In the genomic region with DNA sequence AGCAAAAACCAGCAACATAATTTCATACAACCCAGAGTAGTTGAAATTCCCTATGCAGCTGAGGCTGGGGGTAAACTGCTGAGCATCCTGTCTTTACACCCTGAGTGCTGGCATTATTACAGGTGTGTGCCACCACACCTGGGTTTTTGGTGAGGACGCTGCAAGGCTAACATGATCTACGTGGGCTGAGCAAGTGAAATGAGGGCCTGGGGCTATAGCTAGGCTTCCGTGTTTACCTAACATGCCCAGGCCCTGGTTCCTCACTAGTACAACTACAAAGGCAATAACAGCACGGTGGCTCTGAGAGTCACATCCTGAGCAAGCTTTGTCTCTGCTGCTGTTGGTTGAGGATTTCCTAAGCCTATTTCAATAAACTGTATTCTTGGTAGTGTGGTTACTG, we compare ENCODE assay signal across 13 mouse cellular contexts. TPM values are rescaled to one million over a fixed set of nuclear protein-coding genes. Genes with fewer than 3 reads are reported as not detected.
"Had no signal": no experiment of that assay in that cellular context is flagged by ENCODE, and none has a peak within 500 bp of the region (broad histone marks: within the 10 kb centered on the region; RNA-seq: fewer than 3 reads in every experiment).

No protein-coding gene starts in this region.

- H3K9ac ChIP-seq: neural tube, embryonic 13.5 days; neural tube, embryonic 15.5 days; stomach, embryonic 15.5 days had no signal

- H3K27ac ChIP-seq: neural tube, embryonic 13.5 days; neural tube, embryonic 15.5 days; stomach, embryonic 15.5 days; stomach, postnatal 0 days had no signal

- DNase-seq: right cerebral cortex, adult 18-20 months; right cerebral cortex, postnatal 25 days had no signal

- H3K27me3 ChIP-seq: neural tube, embryonic 13.5 days; neural tube, embryonic 15.5 days; stomach, embryonic 15.5 days had no signal

- H3K4me2 ChIP-seq: neural tube, embryonic 13.5 days; neural tube, embryonic 15.5 days; stomach, embryonic 15.5 days had no signal

- H3K36me3 ChIP-seq: stomach, embryonic 15.5 days had no signal

- H3K9me3 ChIP-seq: neural tube, embryonic 13.5 days; neural tube, embryonic 15.5 days; stomach, embryonic 15.5 days had no signal

- H3K4me3 ChIP-seq: neural tube, embryonic 13.5 days; neural tube, embryonic 15.5 days; stomach, embryonic 15.5 days had no signal

RNA-seq across cellular contexts. Expression of gene Ctf1, which starts 34.9 kb away (rescaled TPM):
- total RNA-seq: neutrophil, adult 5-6 weeks had no signal

RNA-seq across cellular contexts. Expression of gene Ctf2, which starts 54.4 kb away (rescaled TPM):
- total RNA-seq: neutrophil, adult 5-6 weeks had no signal
- polyA plus RNA-seq: neural tube, embryonic 13.5 days; small intestine, adult 2 months; spleen, adult 2 months; testis, adult 2 months; thymus, adult 2 months; thymus, postnatal 0 days; urinary bladder, adult 2 months had no signal
